Comparison of ENCODE assay signal across 25 mouse cellular contexts in genomic region chr1:55031026-55031779, GRCm38 (mm10). TPM values are rescaled to one million over a fixed set of nuclear protein-coding genes. Genes with fewer than 3 reads are reported as not detected.
A peak's percentile ranks its signal among the peaks of the same experiment; 100 is the strongest.
DNase-seq lines count a peak whose midpoint lies in the region; ATAC-seq and TF ChIP-seq lines count a peak whose summit lies in the region.
"Had no signal": no experiment of that assay in that cellular context is flagged by ENCODE, and none has a peak within 500 bp of the region (broad histone marks: within the 10 kb centered on the region; RNA-seq: fewer than 3 reads in every experiment).

No protein-coding gene starts in this region.

- H3K9ac ChIP-seq in liver, postnatal 0 days (replicated peaks) = no peak overlapping the region
- H3K9ac ChIP-seq: embryonic facial prominence, embryonic 15.5 days; forebrain, postnatal 0 days; hindbrain, embryonic 14.5 days; intestine, embryonic 15.5 days; neural tube, embryonic 12.5 days had no signal

- H3K27ac ChIP-seq in liver, postnatal 0 days (ENCODE audit: low read depth) = no peak overlapping the region
- H3K27ac ChIP-seq in midbrain, embryonic 10.5 days (replicated peaks) = no peak overlapping the region
- H3K27ac ChIP-seq: embryonic facial prominence, embryonic 15.5 days; hindbrain, embryonic 14.5 days; intestine, embryonic 15.5 days; left cerebral cortex, adult 2 months; neural tube, embryonic 12.5 days had no signal

- no peaks in the 10 kb centered on the region for H3K9me3 ChIP-seq in liver, postnatal 0 days (ENCODE audit: low read length)
- H3K9me3 ChIP-seq in midbrain, embryonic 10.5 days (replicated peaks) = no peaks in the 10 kb centered on the region
- H3K9me3 ChIP-seq: embryonic facial prominence, embryonic 15.5 days; intestine, embryonic 15.5 days; neural tube, embryonic 12.5 days had no signal

- no peak for TF ChIP-seq CTCF in liver, postnatal 0 days (IDR thresholded peaks at IDR 0.05; ENCODE audit: low read depth)

- H3K4me2 ChIP-seq in liver, postnatal 0 days (ENCODE audit: low read depth, low read length) = no peak overlapping the region
- H3K4me2 ChIP-seq: embryonic facial prominence, embryonic 15.5 days; hindbrain, embryonic 14.5 days; intestine, embryonic 15.5 days; neural tube, embryonic 12.5 days had no signal

- no peaks in the 10 kb centered on the region for H3K36me3 ChIP-seq in liver, postnatal 0 days (replicated peaks; ENCODE audit: insufficient read depth, low read length)
- H3K36me3 ChIP-seq in midbrain, embryonic 10.5 days = no peaks in the 10 kb centered on the region
- H3K36me3 ChIP-seq: embryonic facial prominence, embryonic 15.5 days; intestine, embryonic 15.5 days; neural tube, embryonic 12.5 days had no signal

- DNase-seq in CD4-positive, CD25-positive, alpha-beta regulatory T cell, adult 2 months (ENCODE audit: low read depth, low spot score) = peak; percentile 43
- peak; percentile 58 for DNase-seq in induced T-regulatory cell, adult 2 months (ENCODE audit: low read depth)
- no peak for DNase-seq in liver, postnatal 0 days
- DNase-seq in midbrain, embryonic 10.5 days (ENCODE audit: low spot score) = no peak
- DNase-seq in adrenal gland, postnatal 4 days (ENCODE audit: low spot score in 2 of 2) = no peak
- no peak for DNase-seq in kidney, postnatal 14 days
- no peak for DNase-seq in frontal cortex, postnatal 25 days (ENCODE audit: low spot score in 2 of 2)
- DNase-seq: adrenal gland, postnatal 36 days; cerebellum, adult 18-20 months; cerebellum, postnatal 25 days; forebrain, postnatal 0 days; heart, postnatal 36 days; kidney, adult 9 months; kidney, postnatal 36 days; left cerebral cortex, postnatal 4 days; lung, postnatal 10 days; spleen, adult 18-20 months; thymus, postnatal 14 days had no signal

- no peaks in the 10 kb centered on the region for H3K27me3 ChIP-seq in liver, postnatal 0 days (ENCODE audit: insufficient read depth, low read length)
- no peaks in the 10 kb centered on the region for H3K27me3 ChIP-seq in midbrain, embryonic 10.5 days (ENCODE audit: low read depth, poor library complexity, severe bottlenecking)
- H3K27me3 ChIP-seq: CH12.LX; embryonic facial prominence, embryonic 15.5 days; intestine, embryonic 15.5 days; neural tube, embryonic 12.5 days had no signal

- ATAC-seq in CD4-positive, CD25-positive, alpha-beta regulatory T cell, adult 4 months = no peak
- ATAC-seq in liver, postnatal 0 days = no peak
- ATAC-seq: forebrain, postnatal 0 days; intestine, embryonic 15.5 days had no signal

- 0 out of 2 replicates have a peak, but pooled peaks have one; percentile 27 for TF ChIP-seq EP300 in liver, postnatal 0 days (IDR thresholded peaks at IDR 0.05; ENCODE audit: low read depth)

- H3K4me3 ChIP-seq in liver, postnatal 0 days (ENCODE audit: low read depth, low read length) = no peak overlapping the region
- no peak overlapping the region for H3K4me3 ChIP-seq in midbrain, embryonic 10.5 days
- H3K4me3 ChIP-seq: embryonic facial prominence, embryonic 15.5 days; intestine, embryonic 15.5 days; left cerebral cortex, adult 2 months; neural tube, embryonic 12.5 days had no signal

- H3K4me1 ChIP-seq in liver, postnatal 0 days (ENCODE audit: insufficient read depth) = peaks cover 11% of the 10 kb centered on the region
- peaks cover 4% of the 10 kb centered on the region; the same call in 1 of the 2 replicates for H3K4me1 ChIP-seq in midbrain, embryonic 10.5 days
- H3K4me1 ChIP-seq: embryonic facial prominence, embryonic 15.5 days; intestine, embryonic 15.5 days; neural tube, embryonic 12.5 days had no signal

RNA-seq across cellular contexts. Expression of gene Sf3b1, which starts 3.9 kb away (rescaled TPM):
- 100 to 1,000 TPM; 411 to 495 TPM for polyA plus RNA-seq in CD4-positive, CD25-positive, alpha-beta regulatory T cell, adult 4 months (2017; shearing (Covaris generic))
- polyA plus RNA-seq in liver, postnatal 0 days (2015; fragmentation: Nextera tagmentation; extraction: Ambion mirVana) = 101 and 117 TPM in 2 replicates
- polyA plus RNA-seq in midbrain, embryonic 10.5 days (2016; fragmentation: Nextera tagmentation; extraction: Ambion mirVana) = 286 and 291 TPM in 2 replicates
- total RNA-seq in adrenal gland, postnatal 4 days (2021) = 100 to 1,000 TPM; 199 to 213 TPM

RNA-seq across cellular contexts. Expression of gene Coq10b, which starts 21.4 kb away (rescaled TPM):
- 10 to 100 TPM; 14.8 to 18.2 TPM for polyA plus RNA-seq in CD4-positive, CD25-positive, alpha-beta regulatory T cell, adult 4 months (2017; shearing (Covaris generic))
- polyA plus RNA-seq in liver, postnatal 0 days (2015; fragmentation: Nextera tagmentation; extraction: Ambion mirVana) = 20.6 and 24.4 TPM in 2 replicates
- polyA plus RNA-seq in midbrain, embryonic 10.5 days (2016; fragmentation: Nextera tagmentation; extraction: Ambion mirVana) = 24.1 and 27.1 TPM in 2 replicates
- 10 to 100 TPM; 19.9 to 28.3 TPM for total RNA-seq in adrenal gland, postnatal 4 days (2021)

RNA-seq across cellular contexts. Expression of gene Hspe1, which starts 56.7 kb away (rescaled TPM):
- 100 to 1,000 TPM; 128 to 193 TPM for polyA plus RNA-seq in CD4-positive, CD25-positive, alpha-beta regulatory T cell, adult 4 months (2017; shearing (Covaris generic))
- polyA plus RNA-seq in liver, postnatal 0 days (2015; fragmentation: Nextera tagmentation; extraction: Ambion mirVana) = 513 and 558 TPM in 2 replicates
- 477 and 642 TPM in 2 replicates for polyA plus RNA-seq in midbrain, embryonic 10.5 days (2016; fragmentation: Nextera tagmentation; extraction: Ambion mirVana)
- total RNA-seq in adrenal gland, postnatal 4 days (2021) = 100 to 1,000 TPM; 424 to 448 TPM

RNA-seq across cellular contexts. Expression of gene Hspd1, which starts 56.8 kb away (rescaled TPM):
- 100 to 1,000 TPM; 145 to 175 TPM for polyA plus RNA-seq in CD4-positive, CD25-positive, alpha-beta regulatory T cell, adult 4 months (2017; shearing (Covaris generic))
- 288 and 295 TPM in 2 replicates for polyA plus RNA-seq in liver, postnatal 0 days (2015; fragmentation: Nextera tagmentation; extraction: Ambion mirVana)
- polyA plus RNA-seq in midbrain, embryonic 10.5 days (2016; fragmentation: Nextera tagmentation; extraction: Ambion mirVana) = 480 and 571 TPM in 2 replicates
- 100 to 1,000 TPM; 727 to 733 TPM for total RNA-seq in adrenal gland, postnatal 4 days (2021)

Comparison
In these comparisons a context has a peak if more than half of its experiments do, and no peak if none do; other contexts are left out.
1. DNase-seq: peak in CD4-positive, CD25-positive, alpha-beta regulatory T cell, adult 2 months (single experiment) and induced T-regulatory cell, adult 2 months (single experiment); none in liver, postnatal 0 days (single experiment), midbrain, embryonic 10.5 days (single experiment), adrenal gland, postnatal 4 days (0 of 2), kidney, postnatal 14 days (single experiment) and frontal cortex, postnatal 25 days (0 of 2).